Mouse (Mus musculus): ENCODE results near the gene Nyap1. TPM values are rescaled to one million over a fixed set of nuclear protein-coding genes. Genes with fewer than 3 reads are reported as not detected.

The Nyap1 gene
- polyA plus RNA-seq, 1 experiment = 2.7 TPM

- TF ChIP-seq SRF (IDR thresholded peaks at IDR 0.05; ENCODE audit: control insufficient read depth, insufficient read length, low read depth) (no peak), CEBPB (IDR thresholded peaks at IDR 0.05; ENCODE audit: insufficient read depth, poor library complexity, severe bottlenecking) (no peak), POLR2A (IDR thresholded peaks at IDR 0.05; ENCODE audit: insufficient read length, low read depth) (no peak), MYOD1 (IDR thresholded peaks at IDR 0.05; ENCODE audit: control insufficient read depth in 1 of 3, insufficient read length in 2 of 3, low read depth in 2 of 3) (no peak), MYOG (IDR thresholded peaks at IDR 0.05; ENCODE audit: control insufficient read depth in 1 of 3, insufficient read depth in 1 of 3, insufficient read length in 2 of 3, low read depth in 2 of 3) (no peak), E2F4 (IDR thresholded peaks at IDR 0.05; ENCODE audit: insufficient read depth) (no peak), TCF12 (IDR thresholded peaks at IDR 0.05; ENCODE audit: insufficient read depth, poor library complexity, severe bottlenecking) (no peak), REST (IDR thresholded peaks at IDR 0.05; ENCODE audit: insufficient read depth, insufficient read length) (no peak), POLR2AphosphoS2 (IDR thresholded peaks at IDR 0.05; ENCODE audit: insufficient read length, low read depth) (no peak), USF1 (IDR thresholded peaks at IDR 0.05; ENCODE audit: low read depth) (no peak), TCF3 (IDR thresholded peaks at IDR 0.05; ENCODE audit: insufficient read length, low read depth) (no peak), MAX (IDR thresholded peaks at IDR 0.05; ENCODE audit: low read depth) (no peak)
- H3K4me2 ChIP-seq (ENCODE audit: low read depth) = peak overlapping the region; percentile 89
- no peak overlapping the region for H3K4me3 ChIP-seq
- no peaks in the 10 kb centered on the region for H3K27me3 ChIP-seq (ENCODE audit: control insufficient read depth, insufficient read depth, insufficient read length)
- H3K36me3 ChIP-seq (ENCODE audit: control insufficient read depth, insufficient read depth) = peaks cover 22% of the 10 kb centered on the region
- H3ac ChIP-seq (ENCODE audit: control insufficient read depth, insufficient read length) = no peak overlapping the region
- peaks cover 24% of the 10 kb centered on the region for H3K79me2 ChIP-seq (ENCODE audit: control insufficient read depth, insufficient read depth)
These were observed 41.5 kb upstream of the Nyap1 start for GRCm38 (mm10) chr5:137782776-137783522.

DNA sequence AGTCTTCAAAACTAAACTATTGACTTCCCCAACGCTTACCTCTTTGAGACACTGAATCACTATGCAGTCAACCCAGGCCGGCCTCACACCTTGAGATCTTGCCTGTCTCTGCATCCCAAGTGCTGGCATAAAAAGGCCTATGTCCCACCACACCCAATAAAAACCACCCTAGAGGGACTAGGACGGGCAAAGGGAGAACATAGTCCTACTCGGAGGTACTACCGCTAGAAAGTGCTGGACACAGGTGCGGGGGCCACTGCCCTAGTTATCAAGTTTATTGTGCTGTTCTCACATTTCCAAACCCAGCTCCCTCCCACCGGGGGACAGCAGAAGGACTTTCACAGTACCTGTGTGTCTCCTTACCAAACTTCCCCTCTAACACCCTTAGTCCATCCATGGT lies 40.3 kb upstream of the Nyap1 start:
- Histone ChIP-seq H3K4me2 (ENCODE audit: low read depth) (no peak overlapping the region), H3ac (ENCODE audit: control insufficient read depth, insufficient read length) (no peak overlapping the region), H3K79me2 (ENCODE audit: control insufficient read depth, insufficient read depth) (peaks cover 24% of the 10 kb centered on the region), H3K36me3 (ENCODE audit: control insufficient read depth, insufficient read depth) (peaks cover 22% of the 10 kb centered on the region), H3K4me3 (no peak overlapping the region), H3K27me3 (ENCODE audit: control insufficient read depth, insufficient read depth, insufficient read length) (no peaks in the 10 kb centered on the region)
- TF ChIP-seq POLR2A (IDR thresholded peaks at IDR 0.05; ENCODE audit: insufficient read length, low read depth) (no peak), TCF3 (IDR thresholded peaks at IDR 0.05; ENCODE audit: insufficient read length, low read depth) (no peak), USF1 (IDR thresholded peaks at IDR 0.05; ENCODE audit: low read depth) (no peak), TCF12 (IDR thresholded peaks at IDR 0.05; ENCODE audit: insufficient read depth, poor library complexity, severe bottlenecking) (no peak), REST (IDR thresholded peaks at IDR 0.05; ENCODE audit: insufficient read depth, insufficient read length) (no peak), MYOG (IDR thresholded peaks at IDR 0.05; ENCODE audit: control insufficient read depth in 1 of 3, insufficient read depth in 1 of 3, insufficient read length in 2 of 3, low read depth in 2 of 3) (no peak), MYOD1 (IDR thresholded peaks at IDR 0.05; ENCODE audit: control insufficient read depth in 1 of 3, insufficient read length in 2 of 3, low read depth in 2 of 3) (no peak), MAX (IDR thresholded peaks at IDR 0.05; ENCODE audit: low read depth) (no peak), POLR2AphosphoS2 (IDR thresholded peaks at IDR 0.05; ENCODE audit: insufficient read length, low read depth) (no peak), CEBPB (IDR thresholded peaks at IDR 0.05; ENCODE audit: insufficient read depth, poor library complexity, severe bottlenecking) (no peak), E2F4 (IDR thresholded peaks at IDR 0.05; ENCODE audit: insufficient read depth) (no peak), SRF (IDR thresholded peaks at IDR 0.05; ENCODE audit: control insufficient read depth, insufficient read length, low read depth) (no peak)

DNA sequence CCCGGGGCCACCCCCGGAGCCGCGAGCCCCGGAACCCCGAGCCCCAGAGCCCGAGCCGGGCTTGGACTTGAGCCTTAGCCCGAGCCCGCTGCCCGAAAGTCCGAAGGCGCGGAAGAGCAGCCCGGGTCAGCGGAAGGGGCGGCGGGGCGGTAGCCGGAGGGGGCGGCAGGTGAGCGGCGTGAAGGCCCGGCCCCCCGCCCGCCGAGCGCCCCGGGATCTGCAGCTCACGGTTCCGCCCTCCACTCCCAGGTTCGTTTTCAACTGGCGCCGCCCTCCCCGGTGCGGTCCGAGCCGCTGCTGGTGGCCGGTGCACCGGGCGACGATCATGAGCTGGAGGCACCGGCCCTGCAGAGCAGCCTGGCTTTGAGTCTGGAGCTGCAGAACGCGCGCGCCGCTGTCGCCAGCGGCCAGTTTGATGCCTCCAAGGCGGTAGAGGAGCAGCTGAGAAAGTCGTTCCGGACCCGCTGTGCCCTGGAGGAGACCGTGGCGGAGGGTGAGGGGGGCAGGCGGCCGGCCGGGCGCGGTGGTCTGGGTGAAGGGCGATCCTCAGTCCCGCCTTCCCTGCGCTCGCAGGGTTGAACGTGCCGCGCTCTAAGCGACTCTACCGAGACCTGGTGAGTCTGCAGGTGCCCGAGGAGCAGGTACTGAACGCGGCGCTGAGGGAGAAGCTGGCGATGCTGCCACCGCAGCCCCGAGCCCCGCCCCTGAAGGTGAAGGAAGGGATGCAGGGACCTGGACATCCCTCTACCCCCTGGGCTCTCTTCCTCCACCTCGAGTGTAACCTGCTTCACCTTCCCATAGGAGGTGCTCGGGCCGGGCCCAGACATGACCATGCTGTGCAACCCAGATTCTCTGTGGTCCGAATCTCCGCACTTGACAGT lies 37.9 kb upstream of the Nyap1 start:
- Histone ChIP-seq H3K36me3 (ENCODE audit: control insufficient read depth, insufficient read depth) (peaks cover 22% of the 10 kb centered on the region), H3K27me3 (ENCODE audit: control insufficient read depth, insufficient read depth, insufficient read length) (no peaks in the 10 kb centered on the region), H3K4me2 (ENCODE audit: low read depth) (peak overlapping the region; percentile 66), H3ac (ENCODE audit: control insufficient read depth, insufficient read length) (peak overlapping the region; percentile 11), H3K79me2 (ENCODE audit: control insufficient read depth, insufficient read depth) (peaks cover 12% of the 10 kb centered on the region), H3K4me3 (peak overlapping the region; percentile 57)
- TF ChIP-seq POLR2AphosphoS2 (IDR thresholded peaks at IDR 0.05; ENCODE audit: insufficient read length, low read depth) (peak; percentile 61), E2F4 (IDR thresholded peaks at IDR 0.05; ENCODE audit: insufficient read depth) (no peak)

DNA sequence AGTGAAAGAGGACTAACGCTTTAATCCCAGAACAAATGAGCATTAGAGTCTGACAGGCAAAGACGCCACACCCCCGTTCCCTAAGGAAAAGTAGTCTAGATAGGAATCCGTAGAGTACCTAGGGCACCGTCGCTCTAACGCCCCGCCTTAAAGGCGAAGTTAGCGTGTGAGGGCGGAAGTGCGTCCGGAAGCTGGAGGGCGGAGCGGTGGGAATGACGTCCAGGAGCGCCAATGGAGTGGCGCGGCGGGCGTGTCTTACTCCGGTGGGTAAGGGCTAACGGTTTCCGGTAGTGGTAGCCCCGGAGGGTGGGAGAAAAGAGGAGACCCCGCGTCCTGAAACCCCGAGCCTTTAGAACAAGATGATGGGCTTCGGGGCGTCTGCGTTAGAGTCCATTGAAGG lies 37.2 kb upstream of the Nyap1 start, which contains the start of gene Ppp1r35:
Ppp1r35 (plus strand) TSS at position 215 of the 400 bp plus-strand sequence.
- Histone ChIP-seq H3K4me3 (peak within 1 kb of the TSS; percentile 57), H3K36me3 (ENCODE audit: control insufficient read depth, insufficient read depth) (peaks cover 22% of the 10 kb centered on the region), H3K4me2 (ENCODE audit: low read depth) (peak within 1 kb of the TSS; percentile 86), H3K79me2 (ENCODE audit: control insufficient read depth, insufficient read depth) (peaks cover 5% of the 10 kb centered on the region), H3ac (ENCODE audit: control insufficient read depth, insufficient read length) (peak within 1 kb of the TSS; percentile 11), H3K27me3 (ENCODE audit: control insufficient read depth, insufficient read depth, insufficient read length) (no peaks in the 10 kb centered on the region)
- TF ChIP-seq MYOG (IDR thresholded peaks at IDR 0.05; ENCODE audit: control insufficient read depth in 1 of 3, insufficient read depth in 1 of 3, insufficient read length in 2 of 3, low read depth in 2 of 3) = no peak
- peak; percentile 61 for TF ChIP-seq POLR2A (IDR thresholded peaks at IDR 0.05; ENCODE audit: insufficient read length, low read depth)
- TF ChIP-seq MAX (IDR thresholded peaks at IDR 0.05; ENCODE audit: low read depth) = no peak
- peak; percentile 75 for TF ChIP-seq POLR2AphosphoS2 (IDR thresholded peaks at IDR 0.05; ENCODE audit: insufficient read length, low read depth)

Measured in myocyte (in vitro differentiated cells).